Mouse (Mus musculus): Measurements from ENCODE around the gene Clcnkb.

The Clcnkb gene

DNA sequence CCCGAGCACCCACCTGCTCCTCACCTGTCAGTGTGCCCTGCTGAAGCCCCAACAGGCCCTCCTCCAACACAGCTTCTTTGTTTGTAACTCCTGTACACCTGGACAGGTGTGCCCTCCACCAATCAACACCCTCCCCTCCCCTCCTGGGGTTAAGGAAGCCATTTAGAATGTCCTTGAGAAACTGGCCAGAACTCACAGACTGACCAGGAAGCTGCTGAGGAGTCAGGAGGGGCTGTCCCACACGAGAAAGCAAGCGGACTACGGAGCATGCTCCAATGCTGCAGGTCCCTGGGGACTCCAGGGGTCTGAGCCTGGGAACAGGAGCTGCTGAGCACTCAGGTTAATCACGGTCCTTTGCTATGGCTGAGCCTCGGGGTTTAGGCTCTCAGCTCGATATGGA lies at the start of gene Clcnkb:
TSS of gene Clcnkb (minus strand) at position 91 of the 400 bp plus-strand sequence.
- no peak for DNase-seq (ENCODE audit: low spot score)

DNA sequence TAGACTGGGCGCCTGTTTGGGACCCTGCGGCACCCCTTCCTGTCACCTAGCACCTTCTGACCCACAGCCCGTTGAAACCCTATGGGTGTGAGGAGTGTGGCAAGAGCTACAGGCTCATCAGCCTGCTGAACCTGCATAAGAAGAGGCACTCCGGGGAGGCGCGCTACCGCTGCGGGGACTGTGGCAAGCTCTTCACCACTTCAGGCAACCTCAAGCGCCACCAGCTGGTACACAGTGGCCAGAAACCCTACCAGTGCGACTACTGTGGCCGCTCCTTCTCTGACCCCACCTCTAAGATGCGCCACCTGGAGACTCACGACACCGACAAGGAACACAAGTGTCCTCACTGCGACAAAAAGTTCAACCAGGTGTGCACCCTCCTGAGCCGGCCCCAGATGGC lies 48.9 kb upstream of the Clcnkb start:
- no peak for DNase-seq (ENCODE audit: low spot score)

DNA sequence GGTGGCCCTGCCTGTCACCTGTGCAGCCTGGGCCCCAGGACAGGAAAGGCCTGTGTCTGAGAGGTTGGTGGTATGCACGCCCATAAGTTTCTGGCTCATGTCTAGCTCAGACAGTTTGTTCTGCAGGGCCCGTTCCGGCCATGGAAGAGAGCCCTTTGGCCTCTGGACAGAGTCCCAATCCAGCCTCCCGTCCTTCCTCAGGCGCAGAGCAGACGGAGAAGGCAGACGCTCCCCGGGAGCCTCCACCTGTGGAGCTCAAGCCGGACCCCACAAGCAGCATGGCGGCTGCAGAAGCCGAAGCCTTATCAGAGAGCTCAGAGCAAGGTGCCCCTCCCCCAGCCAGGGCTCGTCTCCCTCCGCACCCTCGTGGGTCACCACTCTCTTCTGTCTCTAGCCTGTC lies 47.7 kb upstream of the Clcnkb start:
- peak; percentile 72 for DNase-seq (ENCODE audit: low spot score)

DNA sequence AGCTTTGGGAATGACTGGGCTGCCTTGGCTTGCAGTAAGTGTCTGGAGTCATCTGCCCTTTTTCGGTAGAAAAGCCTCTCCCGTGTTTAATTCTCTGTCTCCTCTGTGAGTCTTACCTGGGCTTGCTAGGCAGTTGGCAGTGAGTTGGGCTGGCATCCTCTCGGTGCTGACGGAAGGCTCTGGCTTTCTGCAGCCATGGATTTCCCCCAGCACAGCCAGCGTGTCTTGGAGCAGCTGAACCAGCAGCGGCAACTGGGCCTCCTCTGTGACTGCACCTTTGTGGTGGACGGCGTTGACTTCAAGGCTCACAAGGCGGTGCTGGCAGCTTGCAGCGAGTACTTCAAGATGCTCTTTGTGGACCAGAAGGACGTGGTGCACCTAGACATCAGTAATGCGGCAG lies 45.8 kb upstream of the Clcnkb start:
- DNase-seq (ENCODE audit: low spot score): no peak

DNA sequence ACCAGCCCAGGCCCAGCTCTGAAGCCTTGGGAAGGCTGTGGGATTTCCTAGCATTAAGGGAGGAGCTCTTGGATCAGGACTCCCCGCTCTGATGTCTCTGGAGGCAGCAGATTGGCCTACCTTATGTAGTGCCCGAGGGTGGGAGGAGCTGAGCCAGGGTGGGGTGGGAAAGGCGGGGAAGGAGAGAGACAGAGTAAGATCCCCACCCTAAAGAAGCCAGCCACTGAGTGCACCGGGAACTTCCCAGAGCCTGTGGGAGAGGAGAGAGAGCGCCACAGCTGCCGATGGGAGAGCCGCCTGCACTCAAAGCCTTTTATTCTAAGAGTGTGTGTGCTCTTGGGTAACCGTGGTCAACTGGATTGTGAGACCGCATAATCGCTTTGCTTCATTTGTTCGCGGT lies 45.3 kb upstream of the Clcnkb start:
- no peak for DNase-seq (ENCODE audit: low spot score)

DNA sequence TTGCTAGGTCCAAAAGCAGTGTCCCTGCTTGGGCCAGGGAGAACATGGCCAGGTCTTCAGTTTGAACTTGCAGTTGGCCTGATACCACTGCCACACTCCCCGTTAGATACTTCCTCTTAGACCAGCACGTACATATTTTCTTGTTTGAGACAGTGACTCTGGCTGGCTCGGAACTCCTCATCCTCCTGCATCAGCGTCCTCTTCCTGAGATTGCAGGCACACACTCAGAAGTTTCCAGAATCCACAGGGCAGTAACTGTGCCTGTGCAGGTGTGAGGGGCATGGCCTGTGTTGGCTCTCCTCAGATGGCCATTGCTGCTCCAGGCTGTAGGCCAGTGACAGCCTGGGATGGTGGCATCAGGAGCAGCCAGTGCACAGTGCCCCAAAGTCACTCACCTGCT lies 44.7 kb upstream of the Clcnkb start:
- no peak for DNase-seq (ENCODE audit: low spot score)

DNA sequence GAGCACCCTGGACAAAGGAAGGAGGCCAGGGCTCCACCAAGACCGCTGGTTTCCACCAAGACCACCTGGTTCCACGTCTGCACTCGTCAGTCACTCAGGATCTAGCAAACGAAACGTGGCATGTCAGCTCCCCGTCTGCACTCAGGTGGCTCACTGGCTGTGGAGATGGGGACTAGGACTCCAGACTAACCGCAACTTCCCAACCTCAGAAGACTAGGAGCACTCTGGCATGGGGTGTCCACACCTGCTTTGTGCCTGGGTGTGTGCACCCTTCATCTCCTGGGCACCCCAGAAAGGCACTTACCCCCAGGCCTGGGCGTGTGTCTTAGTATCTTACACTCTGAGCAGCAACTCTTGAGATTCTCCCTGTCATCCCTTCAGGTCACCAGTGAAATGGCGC lies 44.0 kb upstream of the Clcnkb start:
- DNase-seq (ENCODE audit: low spot score): no peak

DNA sequence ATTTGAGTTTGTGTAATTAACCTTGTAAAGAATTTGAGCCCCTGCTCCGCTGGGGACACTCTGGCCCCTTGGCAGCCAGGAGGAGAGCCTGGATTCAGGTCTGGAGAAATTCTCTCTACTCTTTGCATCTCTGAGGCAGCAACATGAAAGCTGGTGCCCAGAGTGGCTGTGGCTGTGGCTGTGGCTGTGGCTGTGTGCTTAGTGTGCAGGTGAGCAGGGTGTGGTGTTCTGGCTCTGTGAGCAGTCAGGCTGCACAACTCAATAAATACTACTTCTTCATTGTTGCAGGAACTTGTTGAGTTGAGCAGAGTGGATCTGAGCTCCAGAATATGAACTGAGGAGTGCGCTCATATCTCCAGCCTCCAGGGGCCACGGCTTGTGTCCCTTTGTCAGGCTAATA lies 43.1 kb upstream of the Clcnkb start:
- DNase-seq (ENCODE audit: low spot score): no peak

DNA sequence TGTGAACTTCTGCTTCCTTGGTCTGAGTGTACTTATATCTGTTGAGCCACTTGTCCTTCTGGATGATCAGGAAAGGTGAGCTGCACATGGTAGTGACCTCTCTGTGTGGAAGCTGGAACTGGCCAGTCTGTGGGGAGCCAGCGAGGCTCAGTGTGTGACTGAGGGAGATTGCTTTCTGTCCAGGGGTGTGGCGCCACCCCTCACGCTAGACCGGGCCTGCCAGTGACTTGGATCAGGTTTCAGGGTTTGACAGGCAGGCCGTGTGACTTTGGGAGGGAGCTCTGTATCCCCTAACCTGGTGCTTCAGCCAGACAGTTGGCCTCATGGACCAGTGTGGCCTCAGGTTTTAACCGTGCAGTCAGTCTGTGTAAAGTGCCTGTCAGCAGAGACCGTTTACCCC lies 42.4 kb upstream of the Clcnkb start:
- no peak for DNase-seq (ENCODE audit: low spot score)

DNA sequence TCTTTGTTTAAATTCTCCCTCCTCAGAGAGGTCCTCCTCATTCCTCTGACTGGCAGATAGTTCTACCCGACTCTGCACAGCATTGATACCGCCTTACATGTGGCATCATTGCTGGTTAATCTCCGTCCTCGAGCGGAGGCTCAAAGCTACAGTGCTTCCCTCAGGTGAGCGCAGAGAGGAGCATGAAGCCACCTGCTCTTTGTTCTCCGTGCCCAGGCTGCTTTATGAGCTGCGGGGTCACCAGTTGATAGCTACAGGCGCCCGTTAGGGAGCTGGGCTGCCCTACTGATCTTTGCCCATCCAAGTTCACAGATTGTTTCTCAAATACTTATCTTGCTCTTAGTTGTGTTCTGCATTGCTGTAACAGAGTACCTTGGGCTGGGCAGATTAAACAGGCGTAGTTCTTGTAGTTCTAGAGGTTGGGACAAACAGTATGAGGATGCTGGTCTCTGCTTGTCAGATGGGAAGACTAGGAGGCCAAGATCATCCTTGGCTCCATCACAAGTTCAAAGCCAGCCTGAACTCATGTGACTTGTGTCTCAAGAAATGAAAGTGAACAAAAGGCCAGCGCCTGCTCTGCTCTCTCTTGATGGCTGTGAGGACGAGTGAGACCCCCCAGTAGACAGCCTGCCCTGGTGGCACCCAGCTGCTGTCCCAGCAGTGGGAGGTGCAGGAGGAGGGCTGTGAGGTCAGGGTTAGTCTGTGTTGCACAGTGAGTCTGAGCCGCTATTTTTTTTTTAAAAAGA lies 40.6 kb upstream of the Clcnkb start:
- DNase-seq (ENCODE audit: low spot score): no peak

DNA sequence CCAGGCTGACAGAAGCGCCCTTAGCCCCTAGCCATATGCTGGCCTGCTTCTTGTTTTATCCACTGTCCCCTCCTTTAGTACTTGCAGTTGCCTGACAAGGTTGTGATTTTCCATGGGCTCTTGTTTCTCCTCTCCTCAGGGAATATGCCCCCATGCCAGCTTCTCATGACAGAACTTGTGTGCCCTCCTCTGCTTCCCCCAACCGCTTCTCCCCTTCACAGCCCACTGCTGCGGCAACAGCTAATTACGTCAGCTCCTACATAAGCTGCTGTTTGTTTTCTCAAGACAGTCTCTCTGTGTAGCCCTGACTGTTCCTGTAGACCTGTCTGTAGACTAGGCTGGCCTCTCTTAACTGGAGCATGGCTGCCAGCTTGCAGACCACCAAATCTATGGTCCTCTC lies 39.7 kb upstream of the Clcnkb start:
- no peak for DNase-seq (ENCODE audit: low spot score)

DNA sequence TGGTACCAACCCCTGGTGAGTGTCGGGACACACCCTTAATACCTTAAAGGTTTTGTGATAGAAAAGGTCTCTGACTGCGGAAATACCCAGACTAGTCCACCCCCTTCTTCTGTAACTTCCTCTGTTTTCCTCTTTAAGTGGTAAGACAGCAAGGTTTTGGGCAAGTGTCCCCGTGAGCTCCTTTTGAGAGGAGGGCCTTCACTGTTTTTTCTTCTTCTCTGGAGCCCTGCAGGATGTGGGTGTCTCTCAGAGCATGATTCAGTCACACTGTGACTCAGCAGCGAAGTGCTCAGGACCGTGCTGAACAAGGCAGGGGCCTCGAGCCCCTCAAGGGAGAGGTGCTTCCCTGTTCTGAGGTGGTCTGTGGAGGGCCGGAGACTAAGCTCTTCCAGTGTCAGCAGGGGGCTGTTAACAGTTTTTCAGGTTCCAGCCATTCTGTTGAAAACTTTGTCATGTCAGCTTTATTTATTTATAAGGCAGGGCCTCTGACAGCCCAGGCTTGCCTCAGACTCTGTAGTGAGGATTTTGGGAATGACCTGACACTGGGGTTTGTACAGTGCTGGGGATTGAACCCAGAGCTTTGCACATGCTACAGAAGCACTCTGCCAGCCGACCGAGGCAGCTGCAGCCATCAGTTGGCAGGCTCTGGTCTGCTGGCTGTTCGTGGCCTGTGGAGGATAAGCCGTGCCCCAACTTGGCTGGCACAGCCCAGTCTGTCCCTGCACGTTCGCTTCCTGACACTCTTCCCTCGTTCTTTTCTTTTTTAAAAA lies 39.0 kb upstream of the Clcnkb start:
- DNase-seq (ENCODE audit: low spot score): no peak

DNA sequence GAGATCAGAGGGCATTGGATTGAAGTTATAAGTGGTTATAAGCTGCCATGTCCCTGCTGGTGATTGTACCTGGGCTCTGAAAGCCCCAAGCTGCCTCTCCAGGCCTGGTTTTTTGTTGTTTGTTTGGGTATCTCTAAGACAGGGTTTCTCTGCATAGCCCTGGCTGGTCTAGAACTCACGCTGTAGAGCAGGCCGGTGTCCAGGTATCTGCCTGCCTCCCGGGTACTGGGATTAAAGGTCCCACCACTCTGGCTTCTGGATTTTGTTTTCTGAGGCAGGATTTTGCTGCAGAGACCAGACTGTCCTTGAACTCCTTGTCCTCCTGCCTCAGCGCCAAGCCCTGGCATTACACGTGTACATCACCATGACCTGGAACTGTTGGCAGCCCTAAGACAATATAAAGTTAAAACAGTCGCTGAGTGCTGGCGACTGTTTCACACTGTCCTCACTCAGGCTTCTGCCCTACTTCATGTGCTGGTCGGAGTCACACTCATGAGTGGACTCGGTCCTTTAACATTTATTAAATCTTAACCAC lies 36.2 kb upstream of the Clcnkb start:
- DNase-seq (ENCODE audit: low spot score): no peak

DNA sequence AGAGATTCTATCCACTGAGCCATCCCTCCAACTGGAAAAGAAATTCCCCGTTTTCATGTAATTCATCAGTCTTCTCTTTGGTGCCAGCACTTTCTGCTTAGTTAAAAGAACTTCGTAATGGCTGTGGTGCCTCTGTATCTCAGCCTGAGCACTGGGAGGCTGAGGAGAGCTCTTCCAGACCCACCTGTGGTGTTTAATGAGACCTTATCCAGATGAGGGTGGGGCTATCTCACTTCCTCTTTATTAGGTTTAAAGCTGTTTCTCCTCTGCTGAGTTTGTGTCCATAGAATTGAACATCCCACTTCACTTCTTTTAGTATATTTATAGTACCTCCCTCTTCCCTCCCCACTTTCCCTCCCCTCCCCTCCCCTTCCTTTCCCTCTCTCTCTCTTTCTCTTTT lies 35.4 kb upstream of the Clcnkb start:
- no peak for DNase-seq (ENCODE audit: low spot score)

DNA sequence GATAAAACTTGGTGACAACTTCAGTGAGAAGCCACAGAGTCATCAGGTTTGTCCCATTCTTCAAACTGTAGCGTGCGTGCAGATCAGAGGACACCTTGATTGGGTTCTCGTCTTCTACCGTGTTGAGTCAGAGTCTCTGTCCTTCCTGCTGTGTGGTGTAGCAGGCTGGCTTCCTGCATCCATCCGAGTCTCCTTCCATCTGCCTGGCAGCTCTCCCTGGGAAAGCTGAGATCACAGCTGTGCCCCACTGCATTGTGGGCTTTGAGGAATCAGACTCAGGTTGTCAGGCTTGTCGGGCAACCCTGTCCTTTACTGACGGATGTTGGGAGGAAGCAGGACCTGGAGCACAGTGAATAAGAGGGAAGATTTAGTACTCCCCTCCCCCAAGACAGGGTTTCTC lies 30.4 kb upstream of the Clcnkb start:
- DNase-seq (ENCODE audit: low spot score): no peak

DNA sequence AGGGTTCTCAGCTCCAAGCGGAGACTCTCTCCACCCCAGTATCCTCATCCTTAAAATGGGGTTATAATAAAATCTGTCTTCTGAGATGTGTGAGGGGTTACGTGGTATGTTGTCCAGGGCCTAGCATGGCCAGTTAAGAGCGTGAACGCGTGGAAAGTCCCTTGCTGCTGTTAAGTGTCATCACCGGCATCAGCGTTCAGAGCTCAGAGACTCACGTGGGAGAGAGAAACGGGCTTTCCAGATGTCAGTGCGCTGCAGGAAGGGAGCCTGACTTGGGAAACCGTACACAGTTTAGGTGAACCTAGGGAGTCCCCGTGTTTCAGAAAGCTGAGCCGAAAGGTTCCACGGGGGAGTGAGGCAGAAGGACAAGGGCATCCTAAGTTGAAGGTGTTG lies 29.5 kb upstream of the Clcnkb start:
- no peak for DNase-seq (ENCODE audit: low spot score)

DNA sequence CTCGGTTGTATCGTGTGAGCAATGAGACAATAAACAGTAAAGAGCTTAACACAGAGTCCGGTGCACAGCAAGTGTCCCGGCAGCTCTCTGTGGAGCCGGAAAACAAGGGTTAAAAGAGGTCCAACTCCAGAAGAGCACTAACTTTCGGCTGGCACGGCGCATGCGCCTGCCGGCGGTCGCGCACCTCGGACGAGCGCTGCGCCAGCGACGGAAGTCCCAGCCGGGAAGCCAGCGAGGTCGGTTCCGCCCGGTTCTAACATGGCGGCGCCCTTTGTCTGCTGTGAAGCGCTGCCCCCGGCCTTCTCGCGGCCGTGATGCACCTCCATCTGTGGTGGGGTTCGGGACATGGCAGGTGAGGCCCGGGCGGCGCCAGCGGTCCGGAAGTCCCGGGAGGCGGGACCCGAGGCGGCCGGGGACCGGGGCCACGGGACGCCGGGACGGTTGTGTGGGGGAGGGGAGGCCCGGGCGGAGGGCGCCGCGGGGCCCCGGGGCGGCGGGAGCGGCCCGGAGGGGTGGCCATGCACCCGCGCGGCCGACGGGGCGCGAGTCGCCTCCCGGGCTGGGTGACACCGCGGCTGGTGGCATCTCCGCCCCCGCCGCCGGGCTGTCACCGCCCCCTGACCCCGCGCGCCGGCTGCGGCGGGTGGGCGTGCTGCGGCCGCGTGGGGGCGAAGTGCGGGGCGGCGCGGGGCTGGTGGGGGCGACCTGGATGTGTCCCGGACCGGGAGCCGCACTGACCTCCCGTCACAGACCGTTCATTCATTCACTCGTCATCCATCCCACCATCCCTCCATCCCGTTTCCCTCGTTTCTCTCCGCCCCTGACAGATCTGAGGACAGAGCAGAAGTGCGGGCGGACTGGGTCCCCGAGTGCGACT lies 28.9 kb upstream of the Clcnkb start, which contains the start of gene Zbtb17:
TSS of gene Zbtb17 (plus strand) at position 204 of the 877 bp plus-strand sequence.
- DNase-seq (ENCODE audit: low spot score): peak; percentile 95

DNA sequence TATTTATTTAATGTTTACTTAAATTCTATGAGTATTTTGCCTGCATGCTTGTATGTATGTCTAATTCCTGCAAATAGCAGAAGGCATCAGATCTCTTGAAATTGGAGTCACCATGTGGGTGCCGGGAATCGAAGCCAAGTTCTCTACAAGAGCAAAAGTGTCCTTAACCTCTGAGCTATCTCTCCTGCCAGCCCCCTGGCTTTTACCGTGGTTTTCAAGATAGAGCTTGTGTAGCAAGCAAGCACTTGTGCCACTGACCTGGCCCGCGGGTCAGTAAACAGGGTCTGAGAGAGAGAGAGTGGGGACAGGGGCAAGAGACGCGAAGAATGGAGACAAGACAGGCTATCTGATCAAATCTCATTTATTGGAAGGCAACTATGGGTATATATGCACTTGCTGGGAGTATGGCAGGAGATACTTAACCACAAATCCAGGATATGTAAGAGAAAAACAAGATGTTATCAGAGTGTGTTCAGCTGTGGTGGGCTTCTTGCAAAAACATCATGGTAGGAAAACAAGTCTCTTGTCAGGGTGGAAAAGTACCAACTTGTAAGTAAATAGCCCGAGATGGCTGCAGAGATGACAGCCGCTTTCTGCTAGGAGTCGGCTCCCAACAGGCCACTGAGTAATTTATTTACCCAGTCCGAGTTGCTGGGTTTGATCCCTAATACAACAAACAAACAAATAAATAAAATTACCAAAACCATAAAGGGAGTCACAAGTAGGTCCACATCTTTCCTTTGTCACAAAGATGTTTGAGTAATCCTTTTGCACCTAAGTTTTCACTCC lies 28.0 kb upstream of the Clcnkb start:
- DNase-seq (ENCODE audit: low spot score): no peak

DNA sequence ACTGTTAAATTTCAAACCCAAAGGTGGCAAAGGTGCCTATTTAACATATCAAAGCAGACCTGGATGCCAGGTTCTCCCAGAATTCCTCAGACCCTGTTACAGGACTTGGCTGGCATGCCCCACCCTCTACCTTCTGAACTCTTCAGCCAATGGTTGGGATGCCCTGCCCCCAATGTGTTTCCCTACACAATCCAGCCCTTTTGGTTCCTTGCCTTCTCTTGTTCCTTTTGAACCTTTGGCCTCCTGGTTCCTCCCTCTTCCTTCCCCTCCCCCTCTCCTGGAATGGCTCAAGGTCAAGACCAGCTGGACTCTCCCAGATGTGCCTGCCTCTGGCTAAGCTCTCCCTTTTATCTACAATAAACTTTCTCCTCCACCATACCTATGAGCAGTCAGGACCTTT lies 25.1 kb upstream of the Clcnkb start:
- no peak for DNase-seq (ENCODE audit: low spot score)

DNA sequence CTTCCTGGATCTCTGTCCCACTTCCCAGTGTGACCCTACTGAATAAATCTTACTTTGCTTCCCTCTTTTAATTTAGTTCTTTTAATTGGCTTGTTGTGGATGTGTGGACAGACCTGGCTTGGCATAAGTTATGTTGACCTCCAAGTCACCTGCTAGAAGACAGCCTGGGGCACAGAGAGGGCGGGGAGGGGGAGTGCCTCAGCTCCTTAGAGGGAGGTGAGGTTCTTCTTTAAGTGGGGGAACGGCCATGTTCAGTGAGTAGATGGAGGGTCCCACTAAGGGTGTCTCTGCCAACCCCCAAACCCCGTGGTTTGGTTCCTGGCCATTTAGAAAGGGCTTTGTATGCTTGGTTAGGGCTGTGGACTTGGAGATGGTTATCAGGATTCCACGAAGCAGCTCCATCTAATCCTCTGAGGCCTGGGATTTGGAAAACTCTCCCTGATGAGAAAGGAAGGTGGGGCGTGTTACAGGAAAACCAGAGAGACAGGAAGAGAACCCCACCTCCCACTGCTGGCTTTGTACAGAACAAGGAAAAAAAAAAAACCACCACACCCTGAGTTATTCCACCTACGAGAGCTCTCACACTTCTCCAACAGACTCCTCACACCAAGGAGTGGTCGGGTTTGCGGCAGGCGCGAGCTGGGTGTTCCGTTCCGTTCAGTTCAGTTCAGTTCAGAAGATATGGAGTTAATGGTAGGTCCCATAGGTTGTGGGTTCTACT lies 23.4 kb upstream of the Clcnkb start:
- no peak for DNase-seq (ENCODE audit: low spot score)

DNA sequence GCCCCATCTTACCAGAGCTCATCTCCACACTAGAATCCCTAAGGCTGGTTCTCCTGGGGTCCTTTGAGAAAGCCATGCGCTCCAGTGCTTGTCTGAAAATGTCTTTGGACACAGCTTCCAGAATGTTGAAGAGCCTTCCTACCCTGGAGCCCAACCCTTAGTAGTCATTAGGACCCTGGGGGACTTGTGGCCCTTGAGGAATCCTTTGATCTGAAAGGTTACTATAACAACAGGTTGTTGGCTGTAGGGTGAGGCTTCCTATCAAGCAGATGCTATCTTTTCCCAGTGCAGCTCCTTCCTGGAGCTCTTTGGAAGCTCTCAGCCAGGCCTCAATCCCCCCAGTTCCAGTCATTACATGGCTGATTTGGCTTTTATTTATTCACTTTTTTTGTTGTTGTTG lies 20.2 kb upstream of the Clcnkb start, which contains the start of gene Srarp:
TSS of gene Srarp (minus strand) at position 132 of the 400 bp plus-strand sequence.
- no peak for DNase-seq (ENCODE audit: low spot score)

All from testis, postnatal 10 days (tissue).